Mouse (Mus musculus): ENCODE results near the gene H2-DMb2. TPM values are rescaled to one million over a fixed set of nuclear protein-coding genes. Genes with fewer than 3 reads are reported as not detected.
A peak's percentile ranks its signal among the peaks of the same experiment; 100 is the strongest.

The H2-DMb2 gene
- total RNA-seq, 2 experiments from 2014 or later = 0.34 to 0.40 TPM

GRCm38 (mm10) chr17:34170487-34170876 is 27.4 kb downstream of the H2-DMb2 start:
- intact Hi-C loops (cut with DNase I) = loop anchor here (2.0 to 5.0 kb wide), 3 partner anchors 28 to 177 kb away; partner anchors contain the start of gene H2-Ob
- no peak for DNase-seq

- DNase-seq = peak; percentile 72
- intact Hi-C loops (cut with DNase I) = loop anchor here (2.0 to 5.0 kb wide), 3 partner anchors 28 to 176 kb away; partner anchors contain the start of gene H2-Ob
These were observed 27.9 kb downstream of the H2-DMb2 start for GRCm38 (mm10) chr17:34170877-34171498.

GRCm38 (mm10) chr17:34172528-34172927 is 29.4 kb downstream of the H2-DMb2 start:
- DNase-seq = no peak
- intact Hi-C loops (cut with DNase I) = loop anchor here (5.0 kb wide), 2 partner anchors 65 to 175 kb away; partner anchors contain the start of gene H2-Ob

- intact Hi-C loops (cut with DNase I) = loop anchor here (5.0 kb wide), 2 partner anchors 63 to 173 kb away; partner anchors contain the start of gene H2-Ob
These were observed 31.0 kb downstream of the H2-DMb2 start for GRCm38 (mm10) chr17:34174075-34174474.

GRCm38 (mm10) chr17:34177179-34177578 is 34.1 kb downstream of the H2-DMb2 start:
- DNase-seq = no peak
- intact Hi-C loops (cut with DNase I) = no loop called here

More at GRCm38 (mm10) chr17:34174075-34174474, 31.0 kb downstream of the H2-DMb2 start:
- no peak for DNase-seq

GRCm38 (mm10) chr17:34179019-34179418 is 35.9 kb downstream of the H2-DMb2 start:
- no peak for DNase-seq
- intact Hi-C loops (cut with DNase I) = no loop called here

GRCm38 (mm10) chr17:34179913-34180859 is 37.1 kb downstream of the H2-DMb2 start:
- DNase-seq = no peak
- intact Hi-C loops (cut with DNase I) = no loop called here

GRCm38 (mm10) chr17:34183564-34184219 is 40.6 kb downstream of the H2-DMb2 start:
- intact Hi-C loops (cut with DNase I) = no loop called here
- DNase-seq = no peak

GRCm38 (mm10) chr17:34185526-34185925 is 42.4 kb downstream of the H2-DMb2 start:
- no peak for DNase-seq
- intact Hi-C loops (cut with DNase I) = no loop called here

- no peak for DNase-seq
- intact Hi-C loops (cut with DNase I) = no loop called here
These were observed 43.8 kb downstream of the H2-DMb2 start for GRCm38 (mm10) chr17:34186885-34187260.

- DNase-seq = peak; percentile 97
- intact Hi-C loops (cut with DNase I) = no loop called here
These were observed 44.3 kb downstream of the H2-DMb2 start, which contains the start of the genes Tap1 and Psmb9 for GRCm38 (mm10) chr17:34187261-34187916. Gene Tap1 (plus strand): TSS chr17:34187553. Gene Psmb9 (minus strand): TSS chr17:34187764.

- intact Hi-C loops (cut with DNase I) = no loop called here
- peak; percentile 6 for DNase-seq
These were observed 44.9 kb downstream of the H2-DMb2 start for GRCm38 (mm10) chr17:34188010-34188409.

GRCm38 (mm10) chr17:34188986-34189385 is 45.9 kb downstream of the H2-DMb2 start:
- intact Hi-C loops (cut with DNase I) = no loop called here
- no peak for DNase-seq

- intact Hi-C loops (cut with DNase I) = no loop called here
- DNase-seq = no peak
These were observed 49.7 kb downstream of the H2-DMb2 start for GRCm38 (mm10) chr17:34192852-34193251.

GRCm38 (mm10) chr17:34193468-34193867 is 50.4 kb downstream of the H2-DMb2 start:
- intact Hi-C loops (cut with DNase I) = no loop called here
- no peak for DNase-seq

GRCm38 (mm10) chr17:34194723-34195122 is 51.6 kb downstream of the H2-DMb2 start:
- intact Hi-C loops (cut with DNase I) = no loop called here
- no peak for DNase-seq

- intact Hi-C loops (cut with DNase I) = no loop called here
- no peak for DNase-seq
These were observed 53.4 kb downstream of the H2-DMb2 start for GRCm38 (mm10) chr17:34196491-34196890.

GRCm38 (mm10) chr17:34196941-34197894 is 54.1 kb downstream of the H2-DMb2 start, which contains the start of gene Psmb8:
Gene Psmb8 (plus strand): TSS chr17:34197721.
- intact Hi-C loops (cut with DNase I) = no loop called here

More at GRCm38 (mm10) chr17:34196941-34197894, 54.1 kb downstream of the H2-DMb2 start, which contains the start of gene Psmb8:
- peak; percentile 89 for DNase-seq

Measured in left cerebral cortex, postnatal 4 days (tissue).